Mouse (Mus musculus): ENCODE data around the gene Rxfp3. TPM values are rescaled to one million over a fixed set of nuclear protein-coding genes. Genes with fewer than 3 reads are reported as not detected.

Gene Rxfp3
- polyA plus RNA-seq, 1 experiment from 2014 or later = not detected

DNA sequence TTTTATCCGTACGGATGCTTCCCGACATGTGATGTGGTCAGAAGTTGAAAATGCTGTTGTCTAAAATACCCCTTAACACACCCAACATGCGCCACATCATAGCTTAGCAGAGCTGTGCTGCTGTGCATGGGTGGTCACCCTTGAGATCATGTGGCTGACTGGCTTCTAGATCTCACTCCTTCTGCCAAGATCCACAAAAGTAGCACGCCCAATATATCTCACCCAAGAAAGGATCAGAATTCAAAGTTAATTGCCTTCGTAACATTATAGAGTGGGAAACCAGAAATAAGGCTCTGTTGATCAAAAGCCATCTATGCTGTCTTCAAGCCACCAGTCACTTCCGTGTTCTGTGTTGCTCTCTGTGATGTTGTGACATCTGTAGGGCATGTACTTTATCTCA is 30.1 kb upstream of the Rxfp3 start:
- no peak overlapping the region for H3K4me3 ChIP-seq (ENCODE audit: low read depth, low read length)
- H3K27ac ChIP-seq (ENCODE audit: low read length) = no peak overlapping the region
- H3K9me3 ChIP-seq (ENCODE audit: low read length) = no peaks in the 10 kb centered on the region
- ATAC-seq (no peak), DNase-seq (ENCODE audit: low spot score) (no peak)
- no peak overlapping the region for H3K4me2 ChIP-seq (replicated peaks; ENCODE audit: low read depth, low read length)
- no peaks in the 10 kb centered on the region for H3K27me3 ChIP-seq (replicated peaks; ENCODE audit: insufficient read depth, low read length)
- no peak for TF ChIP-seq CTCF (IDR thresholded peaks at IDR 0.05)
- TF ChIP-seq EP300 (IDR thresholded peaks at IDR 0.05) = no peak
- no peaks in the 10 kb centered on the region; the same call in 1 of the 2 replicates for H3K4me1 ChIP-seq (ENCODE audit: insufficient read depth, low read depth, low read length)
- H3K9ac ChIP-seq (replicated peaks; ENCODE audit: low read depth) = no peak overlapping the region
- 63% methylated on average over 7 of the region's 7 CpGs for WGBS
- no peaks in the 10 kb centered on the region for H3K36me3 ChIP-seq (ENCODE audit: insufficient read depth, low read length)

DNA sequence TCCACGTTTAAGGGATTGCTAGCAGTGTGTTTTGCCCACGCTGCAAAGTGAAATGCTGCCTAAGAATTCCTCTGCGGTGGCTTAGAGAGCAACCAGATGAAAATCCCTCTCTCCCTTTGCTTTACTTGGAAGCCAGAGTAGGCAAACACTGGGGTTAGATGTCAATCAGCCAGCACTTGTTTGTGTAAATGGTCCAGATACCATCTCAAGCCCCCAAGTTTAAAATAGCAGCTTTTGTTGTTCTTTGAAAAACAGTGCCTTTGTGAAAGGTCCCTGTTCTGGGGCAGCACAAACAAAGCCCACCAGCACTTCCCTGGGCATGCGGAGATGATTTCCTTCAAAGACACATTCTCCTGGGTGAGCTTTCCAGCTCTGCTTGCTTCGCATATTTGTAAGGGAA is 28.5 kb upstream of the Rxfp3 start:
- no peak for DNase-seq (ENCODE audit: low spot score)
- no peak overlapping the region for H3K9ac ChIP-seq (replicated peaks; ENCODE audit: low read depth)

DNA sequence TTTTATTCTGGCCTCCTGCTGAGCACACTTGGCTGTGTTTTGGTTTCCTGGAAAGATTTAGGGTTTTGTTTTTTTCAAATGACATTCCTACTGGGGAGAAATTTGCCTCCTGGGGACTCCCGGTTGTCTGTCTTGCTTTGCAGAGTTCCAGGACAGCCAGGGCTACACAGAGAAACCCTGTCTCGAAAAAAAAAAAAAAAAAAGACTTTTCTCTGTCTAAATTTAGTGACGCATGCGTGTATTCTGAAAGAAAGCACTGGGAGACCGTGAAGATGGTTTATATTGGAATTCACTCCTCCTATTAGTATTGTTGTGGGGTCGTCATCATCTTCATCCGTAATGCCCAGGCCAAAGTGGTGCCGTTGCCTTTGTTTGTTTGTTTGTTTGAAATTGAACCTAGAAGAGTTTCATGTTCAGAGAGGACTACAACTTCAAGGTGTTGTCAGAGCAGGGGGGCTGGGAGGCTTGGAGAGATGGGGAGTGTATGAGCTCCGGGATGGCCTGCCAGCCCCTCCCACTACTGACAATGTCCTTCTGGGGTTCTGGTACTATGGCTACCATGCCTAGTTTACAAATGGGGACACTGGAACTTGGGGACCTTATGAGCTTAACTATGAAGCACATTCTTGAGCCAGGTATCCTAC is 27.9 kb upstream of the Rxfp3 start:
- Histone ChIP-seq H3K4me1 (ENCODE audit: insufficient read depth, low read depth, low read length) (no peaks in the 10 kb centered on the region; the same call in 1 of the 2 replicates), H3K27ac (ENCODE audit: low read length) (peak overlapping the region; percentile 66; the same call in 1 of the 2 replicates), H3K36me3 (ENCODE audit: insufficient read depth, low read length) (no peaks in the 10 kb centered on the region), H3K9me3 (ENCODE audit: low read length) (no peaks in the 10 kb centered on the region), H3K9ac (replicated peaks; ENCODE audit: low read depth) (peak overlapping the region; percentile 45), H3K4me2 (replicated peaks; ENCODE audit: low read depth, low read length) (peak overlapping the region; percentile 65), H3K27me3 (replicated peaks; ENCODE audit: insufficient read depth, low read length) (no peaks in the 10 kb centered on the region), H3K4me3 (ENCODE audit: low read depth, low read length) (peak overlapping the region; percentile 38)
- TF ChIP-seq EP300 (IDR thresholded peaks at IDR 0.05) (no peak), CTCF (IDR thresholded peaks at IDR 0.05) (no peak)
- no peak for ATAC-seq
- WGBS = 7% methylated on average over 9 of the region's 9 CpGs
- DNase-seq (ENCODE audit: low spot score) = peak; percentile 20

More for the DNA sequence above, 28.5 kb upstream of the Rxfp3 start:
- Histone ChIP-seq H3K9me3 (ENCODE audit: low read length) (no peaks in the 10 kb centered on the region), H3K27me3 (replicated peaks; ENCODE audit: insufficient read depth, low read length) (no peaks in the 10 kb centered on the region), H3K36me3 (ENCODE audit: insufficient read depth, low read length) (no peaks in the 10 kb centered on the region), H3K4me1 (ENCODE audit: insufficient read depth, low read depth, low read length) (no peaks in the 10 kb centered on the region; the same call in 1 of the 2 replicates), H3K27ac (ENCODE audit: low read length) (no peak overlapping the region), H3K4me2 (replicated peaks; ENCODE audit: low read depth, low read length) (peak overlapping the region; percentile 65), H3K4me3 (ENCODE audit: low read depth, low read length) (peak overlapping the region; percentile 38)
- TF ChIP-seq EP300 (IDR thresholded peaks at IDR 0.05) (no peak), CTCF (IDR thresholded peaks at IDR 0.05) (no peak)
- 9% methylated on average over 5 of the region's 5 CpGs for WGBS
- no peak for ATAC-seq

DNA sequence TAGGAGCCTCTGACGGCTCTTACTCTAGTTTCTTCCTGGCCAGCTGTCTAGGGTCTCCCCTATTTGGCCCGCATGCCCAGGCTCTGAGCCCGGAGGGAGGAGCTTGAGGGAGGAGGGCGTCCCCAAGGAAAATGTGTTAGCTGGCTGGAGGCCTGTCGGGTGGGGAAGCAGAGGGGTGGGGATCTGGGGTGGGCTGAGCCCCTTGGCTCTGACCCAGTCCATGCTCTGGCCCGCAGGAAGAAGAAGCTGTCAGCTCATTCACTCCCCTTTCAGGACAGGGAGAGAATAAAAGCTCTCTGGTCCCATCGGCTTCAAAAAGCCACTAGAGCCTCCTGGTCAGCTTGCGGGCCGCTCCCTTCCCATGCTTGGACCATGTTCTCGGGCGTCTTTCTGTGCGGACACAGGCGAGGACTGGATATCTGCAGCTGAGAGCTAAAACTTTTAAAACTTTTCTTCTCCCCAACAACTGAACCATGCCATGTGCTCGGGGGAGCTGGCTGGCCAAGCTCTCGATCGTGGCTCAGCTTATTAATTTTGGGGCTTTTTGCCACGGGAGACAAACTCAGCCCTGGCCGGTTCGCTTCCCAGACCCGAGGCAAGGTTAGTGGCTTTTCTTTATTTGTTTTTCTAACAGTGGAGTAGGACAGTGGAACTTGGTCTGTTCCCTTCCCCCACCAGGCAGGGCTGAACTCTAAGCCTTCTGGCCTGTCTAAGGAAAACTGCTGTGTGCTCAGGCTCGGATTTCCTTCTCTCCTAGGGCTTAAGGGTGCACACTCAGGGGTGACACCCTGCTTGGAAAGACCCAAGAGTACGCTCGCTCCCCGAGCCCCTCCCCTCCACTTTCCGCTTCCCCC is 27.0 kb upstream of the Rxfp3 start, which contains the start of gene Adamts12:
TSS of gene Adamts12 (plus strand) at position 233 of the 854 bp plus-strand sequence.
- Histone ChIP-seq H3K9me3 (ENCODE audit: low read length) (no peaks in the 10 kb centered on the region), H3K36me3 (ENCODE audit: insufficient read depth, low read length) (no peaks in the 10 kb centered on the region), H3K27me3 (replicated peaks; ENCODE audit: insufficient read depth, low read length) (no peaks in the 10 kb centered on the region), H3K4me2 (replicated peaks; ENCODE audit: low read depth, low read length) (peak within 1 kb of the TSS; percentile 65), H3K4me3 (ENCODE audit: low read depth, low read length) (peak within 1 kb of the TSS; percentile 38), H3K4me1 (ENCODE audit: insufficient read depth, low read depth, low read length) (no peaks in the 10 kb centered on the region; the same call in 1 of the 2 replicates), H3K9ac (replicated peaks; ENCODE audit: low read depth) (peak within 1 kb of the TSS; percentile 45), H3K27ac (ENCODE audit: low read length) (peak within 1 kb of the TSS; percentile 66)
- TF ChIP-seq EP300 (IDR thresholded peaks at IDR 0.05) = no peak
- 0 out of 2 replicates have a peak, but pooled peaks have one; percentile 10 for TF ChIP-seq CTCF (IDR thresholded peaks at IDR 0.05)
- DNase-seq (ENCODE audit: low spot score) (peak; percentile 82), ATAC-seq (peak; percentile 92)
- WGBS = under 1% methylated on average over 24 of the region's 25 CpGs

DNA sequence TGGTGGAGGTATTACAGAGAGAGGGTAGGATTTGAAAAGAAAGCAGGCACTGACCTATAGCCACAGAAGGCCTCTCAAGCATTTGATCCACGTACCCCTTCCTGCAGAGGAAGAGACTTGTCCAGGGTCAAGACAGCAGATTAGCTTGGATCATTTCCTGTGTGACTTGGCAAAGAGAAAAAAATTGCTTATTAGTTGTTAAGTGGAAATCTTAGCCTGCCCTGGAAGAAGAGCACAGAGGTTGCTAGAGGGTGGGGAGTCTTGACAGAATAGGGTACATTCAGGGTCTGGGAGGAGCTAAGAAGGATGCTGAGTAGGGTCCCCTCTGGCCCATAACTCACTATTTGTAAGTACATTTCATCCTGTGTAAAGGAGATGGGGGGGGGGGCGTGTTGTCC is 26.4 kb upstream of the Rxfp3 start:
- Histone ChIP-seq H3K27me3 (replicated peaks; ENCODE audit: insufficient read depth, low read length) (no peaks in the 10 kb centered on the region), H3K4me1 (ENCODE audit: insufficient read depth, low read depth, low read length) (no peaks in the 10 kb centered on the region; the same call in 1 of the 2 replicates), H3K27ac (ENCODE audit: low read length) (peak overlapping the region; percentile 66; the same call in 1 of the 2 replicates), H3K9ac (replicated peaks; ENCODE audit: low read depth) (no peak overlapping the region), H3K4me2 (replicated peaks; ENCODE audit: low read depth, low read length) (peak overlapping the region; percentile 65), H3K36me3 (ENCODE audit: insufficient read depth, low read length) (no peaks in the 10 kb centered on the region), H3K9me3 (ENCODE audit: low read length) (no peaks in the 10 kb centered on the region), H3K4me3 (ENCODE audit: low read depth, low read length) (no peak overlapping the region)
- 0% methylated on average over 1 of the region's 2 CpGs for WGBS
- DNase-seq (ENCODE audit: low spot score) (peak; percentile 69), ATAC-seq (peak; percentile 54)
- TF ChIP-seq EP300 (IDR thresholded peaks at IDR 0.05) (no peak), CTCF (IDR thresholded peaks at IDR 0.05) (no peak)

DNA sequence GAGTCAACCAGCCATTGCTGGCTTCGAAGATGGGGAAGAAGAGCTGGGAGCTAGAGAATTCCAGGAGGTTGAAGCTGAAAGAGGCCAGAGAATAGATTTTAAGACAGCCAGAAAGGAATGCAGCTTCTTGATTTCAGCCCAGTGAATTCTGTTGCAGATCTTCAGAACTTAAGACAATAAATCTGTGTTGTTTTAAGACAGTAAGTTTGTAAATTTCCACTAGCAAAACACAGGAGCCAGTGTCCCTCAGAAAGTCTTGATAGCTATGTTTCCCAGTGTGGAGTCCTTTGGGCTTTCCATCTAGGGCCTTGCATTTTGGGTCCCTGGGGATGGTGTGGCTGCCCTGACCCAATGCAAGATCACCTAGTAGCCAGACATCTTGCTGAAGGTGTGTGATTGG is 25.1 kb upstream of the Rxfp3 start:
- DNase-seq (ENCODE audit: low spot score) = peak; percentile 6
- Histone ChIP-seq H3K27me3 (replicated peaks; ENCODE audit: insufficient read depth, low read length) (no peaks in the 10 kb centered on the region), H3K9me3 (ENCODE audit: low read length) (no peaks in the 10 kb centered on the region), H3K4me1 (ENCODE audit: insufficient read depth, low read depth, low read length) (no peaks in the 10 kb centered on the region; the same call in 1 of the 2 replicates), H3K27ac (ENCODE audit: low read length) (no peak overlapping the region), H3K36me3 (ENCODE audit: insufficient read depth, low read length) (no peaks in the 10 kb centered on the region), H3K9ac (replicated peaks; ENCODE audit: low read depth) (no peak overlapping the region), H3K4me3 (ENCODE audit: low read depth, low read length) (no peak overlapping the region), H3K4me2 (replicated peaks; ENCODE audit: low read depth, low read length) (no peak overlapping the region)
- no peak for TF ChIP-seq CTCF (IDR thresholded peaks at IDR 0.05)
- TF ChIP-seq EP300 (IDR thresholded peaks at IDR 0.05) = no peak
- WGBS = 90% methylated on average over 1 of the region's 1 CpGs
- no peak for ATAC-seq
